Mouse (Mus musculus) heart, postnatal 0 days (tissue): ENCODE results near the gene Col6a6.

Source experiments
- CTCF ChIP-seq: IDR thresholded peaks from 2 replicates; pipeline ENCODE4 v1.5.1; 2016; ENCODE audit warnings: antibody characterized with exemption, control low read depth, low read depth
- EP300 ChIP-seq: IDR thresholded peaks from 2 replicates; pipeline ENCODE4 v1.6.1; 2016; ENCODE audit warnings: antibody characterized with exemption, low read depth

- TF ChIP-seq CTCF (no peak), EP300 (no peak)
Measured at GRCm38 (mm10) chr9:105693056-105693455, 134.9 kb downstream of the Col6a6 start.
